Mouse (Mus musculus) hindbrain, embryonic 12.5 days (tissue): ENCODE measurements around the gene Fbxl7. TPM values are rescaled to one million over a fixed set of nuclear protein-coding genes. Genes with fewer than 3 reads are reported as not detected.

Source experiments
- ATAC-seq: fragments of 200-750 bp; cut with Nextera tagmentation; 2 replicates; pipeline ENCODE4 v1.8.0; 2017; ENCODE audit warnings: moderate TSS enrichment; ENCODE audit not compliant: low FRiP score
- H3K27ac ChIP-seq: fragments of 300-500 bp; sonication (generic); 2 replicates; pipeline ENCODE4 v1.5.1; 2016; ENCODE audit warnings: mild to moderate bottlenecking
- H3K27me3 ChIP-seq: fragments of 300-500 bp; sonication (generic); 2 replicates; pipeline ENCODE4 v1.6.1; 2016; ENCODE audit warnings: mild to moderate bottlenecking
- H3K36me3 ChIP-seq: fragments of 300-500 bp; sonication (generic); 2 replicates; pipeline ENCODE4 v1.6.1; 2016; ENCODE audit warnings: mild to moderate bottlenecking
- H3K4me1 ChIP-seq: fragments of 300-500 bp; sonication (generic); 2 replicates; pipeline ENCODE4 v1.6.1; 2016
- H3K4me2 ChIP-seq: fragments of 300-500 bp; sonication (generic); replicated peaks from 2 replicates; pipeline ENCODE4 v1.6.1; 2016; ENCODE audit warnings: mild to moderate bottlenecking
- H3K4me3 ChIP-seq: fragments of 300-500 bp; sonication (generic); 2 replicates; pipeline ENCODE4 v1.5.1; 2016; ENCODE audit warnings: mild to moderate bottlenecking
- H3K9ac ChIP-seq: fragments of 300-500 bp; sonication (generic); 2 replicates; pipeline ENCODE4 v1.6.1; 2016; ENCODE audit warnings: mild to moderate bottlenecking, moderate library complexity
- H3K9me3 ChIP-seq: fragments of 300-500 bp; sonication (generic); replicated peaks from 2 replicates; pipeline ENCODE4 v1.6.1; 2016; ENCODE audit warnings: mild to moderate bottlenecking
- WGBS: fragments of 180-500 bp; shearing (Covaris S2); methylation state at CpG from one replicate; pipeline ENCODE4 v1.1.7; 2016; 5-methylcytosine and 5-hydroxymethylcytosine counted together
- polyA plus RNA-seq: library from polyadenylated mRNA; unstranded; fragments of >200 nt; fragmentation: Nextera tagmentation; extraction: Ambion mirVana; gene quantifications from 2 replicates; pipeline ENCODE4 v1.2.1, GENCODE M21; 2016

Gene Fbxl7
- polyA plus RNA-seq, 1 experiment from 2014 or later, result 26.4 TPM

DNA sequence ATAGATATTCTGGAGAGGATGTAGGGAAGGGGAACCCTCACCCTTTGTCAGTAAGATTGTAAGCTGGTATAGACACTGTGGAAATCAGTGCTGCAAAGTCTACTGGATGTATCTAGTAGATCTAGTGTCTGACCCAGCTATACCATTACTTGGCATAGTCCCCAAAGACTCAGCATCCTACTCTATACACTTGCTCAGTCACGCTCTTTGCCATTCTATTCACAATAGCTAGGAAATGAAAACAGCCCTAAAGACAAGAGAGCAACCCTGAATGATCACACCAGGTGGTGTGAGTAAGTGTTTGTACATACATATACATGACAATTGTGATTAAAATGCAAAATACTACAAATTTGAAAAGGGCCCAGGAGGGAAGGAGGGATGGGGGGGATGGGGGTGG is 23.1 kb downstream of the Fbxl7 start:
- no peak overlapping the region for H3K27ac ChIP-seq
- 21% methylated on average over 1 of the region's 1 CpGs for WGBS
- no peaks in the 10 kb centered on the region for H3K9me3 ChIP-seq
- ATAC-seq, result peak; percentile 55
- H3K4me3 ChIP-seq, result no peak overlapping the region
- peaks cover 24% of the 10 kb centered on the region for H3K4me1 ChIP-seq
- no peak overlapping the region for H3K9ac ChIP-seq
- H3K4me2 ChIP-seq, result no peak overlapping the region
- H3K27me3 ChIP-seq, result no peaks in the 10 kb centered on the region
- H3K36me3 ChIP-seq, result no peaks in the 10 kb centered on the region

DNA sequence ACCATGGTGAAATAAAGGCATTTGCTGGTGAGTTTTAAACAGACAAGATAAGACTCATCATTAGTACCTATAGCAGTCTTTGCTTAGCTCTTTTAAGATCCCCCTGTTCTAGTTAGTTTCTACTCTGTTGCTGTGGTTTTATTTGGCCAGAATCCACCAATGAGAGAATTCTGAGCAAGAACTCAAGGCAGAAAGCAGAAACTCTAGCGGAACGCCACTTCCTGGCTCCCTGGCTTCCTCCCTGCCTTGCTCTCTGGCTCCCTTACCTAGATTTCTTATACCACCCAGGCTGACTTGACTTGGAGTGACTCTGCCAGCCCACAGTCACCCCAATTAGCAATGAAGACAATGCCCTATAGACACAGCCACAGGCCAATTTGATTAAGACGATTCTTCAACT is 26.2 kb downstream of the Fbxl7 start:
- 77% methylated on average over 3 of the region's 3 CpGs for WGBS

DNA sequence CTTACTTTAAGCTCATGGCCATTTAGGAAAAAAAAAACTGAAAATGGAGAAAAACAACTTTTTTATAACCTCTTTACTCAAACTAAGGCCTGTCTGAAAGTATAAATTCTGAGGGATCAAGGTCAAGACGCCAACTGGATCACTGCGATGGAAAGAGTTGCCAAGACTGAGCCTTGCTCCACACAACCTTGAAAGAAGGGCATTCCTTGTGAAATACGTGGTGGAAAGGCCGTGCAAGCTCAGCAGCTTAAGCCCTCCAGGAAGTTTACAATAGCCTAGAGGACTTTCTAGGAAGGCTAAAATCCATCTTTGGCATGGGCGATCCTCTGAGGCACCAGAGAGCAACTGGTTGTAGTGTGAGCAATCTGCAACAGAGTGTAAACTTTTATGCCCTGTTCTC is 27.9 kb downstream of the Fbxl7 start:
- WGBS, result 87% methylated on average over 5 of the region's 5 CpGs
- Histone ChIP-seq H3K36me3 (no peaks in the 10 kb centered on the region), H3K9ac (no peak overlapping the region), H3K4me3 (no peak overlapping the region), H3K9me3 (no peaks in the 10 kb centered on the region), H3K27ac (no peak overlapping the region), H3K27me3 (no peaks in the 10 kb centered on the region), H3K4me1 (peaks cover 2% of the 10 kb centered on the region; the same call in 1 of the 2 replicates), H3K4me2 (no peak overlapping the region)
- ATAC-seq, result no peak

More for the DNA sequence above, 26.2 kb downstream of the Fbxl7 start:
- Histone ChIP-seq H3K36me3 (no peaks in the 10 kb centered on the region), H3K4me1 (peaks cover 12% of the 10 kb centered on the region), H3K4me2 (no peak overlapping the region), H3K27me3 (no peaks in the 10 kb centered on the region), H3K9me3 (no peaks in the 10 kb centered on the region), H3K9ac (no peak overlapping the region), H3K27ac (no peak overlapping the region), H3K4me3 (no peak overlapping the region)
- ATAC-seq, result no peak

DNA sequence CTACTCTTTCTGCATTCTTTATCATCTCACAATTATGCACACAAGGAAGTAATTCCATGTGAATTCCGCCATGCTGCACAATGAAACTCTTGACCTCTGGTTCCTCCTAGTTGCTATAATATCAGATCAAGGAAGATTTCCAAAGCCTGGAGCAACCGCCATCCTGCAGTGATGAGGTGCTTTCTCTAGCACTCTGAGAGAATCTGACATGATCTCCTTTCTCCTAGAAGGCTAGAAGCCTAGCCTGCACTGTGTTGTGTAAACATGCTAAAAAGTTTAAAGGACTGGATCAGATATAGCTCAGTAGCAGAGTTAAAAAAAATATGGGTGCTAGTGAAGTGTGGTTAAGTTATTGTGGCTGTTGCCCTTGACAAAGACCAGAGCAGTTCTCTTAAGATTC is 33.2 kb downstream of the Fbxl7 start:
- Histone ChIP-seq H3K27ac (no peak overlapping the region), H3K9me3 (no peaks in the 10 kb centered on the region), H3K4me3 (no peak overlapping the region), H3K27me3 (no peaks in the 10 kb centered on the region), H3K36me3 (no peaks in the 10 kb centered on the region), H3K4me2 (no peak overlapping the region), H3K9ac (no peak overlapping the region), H3K4me1 (no peaks in the 10 kb centered on the region)
- no peak for ATAC-seq
- WGBS, result 84% methylated on average over 2 of the region's 2 CpGs

DNA sequence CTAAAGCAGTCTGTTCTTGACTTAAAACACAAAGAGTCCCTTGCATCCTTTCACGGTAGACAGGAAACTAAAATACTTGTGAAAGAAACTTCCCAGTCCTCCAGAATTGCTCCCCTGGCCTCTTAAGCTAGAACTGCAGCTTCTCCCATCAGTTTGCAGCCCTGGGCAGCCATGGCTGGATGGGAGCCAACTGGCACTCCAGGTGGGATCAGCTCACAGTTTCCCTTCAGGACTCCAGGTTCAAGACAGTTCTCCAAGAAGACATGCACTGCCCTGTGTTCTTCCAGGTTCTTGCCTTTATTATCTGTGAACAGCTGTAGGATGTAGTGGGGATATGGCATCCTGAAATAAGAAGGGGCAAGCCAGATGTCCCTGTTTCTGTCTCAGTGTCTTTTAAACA is 45.8 kb downstream of the Fbxl7 start:
- 60% methylated on average over 1 of the region's 1 CpGs for WGBS
- Histone ChIP-seq H3K36me3 (no peaks in the 10 kb centered on the region), H3K9me3 (no peaks in the 10 kb centered on the region), H3K9ac (no peak overlapping the region), H3K4me3 (no peak overlapping the region), H3K27ac (no peak overlapping the region), H3K27me3 (no peaks in the 10 kb centered on the region), H3K4me2 (no peak overlapping the region), H3K4me1 (no peaks in the 10 kb centered on the region; the same call in 1 of the 2 replicates)
- no peak for ATAC-seq

DNA sequence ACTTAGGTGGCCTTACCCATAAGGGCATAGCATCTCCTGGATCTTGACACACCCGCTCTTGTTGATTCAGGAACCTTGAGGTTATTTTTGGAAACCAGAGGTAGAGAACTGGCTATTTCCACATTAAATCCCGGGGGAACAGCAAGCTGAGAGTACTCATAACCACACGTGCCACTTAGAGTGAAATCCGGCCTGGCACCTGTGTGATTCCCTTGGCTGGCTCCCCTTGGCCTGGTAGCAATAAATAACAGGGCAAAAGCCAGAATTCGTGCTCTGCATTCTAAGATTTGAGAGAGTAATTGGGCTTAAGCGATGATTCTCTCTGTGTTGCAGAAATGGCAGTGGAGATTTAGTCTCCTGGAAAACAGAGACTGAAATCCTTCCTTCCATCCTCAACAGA is 53.2 kb downstream of the Fbxl7 start:
- WGBS, result 90% methylated on average over 6 of the region's 6 CpGs
- Histone ChIP-seq H3K4me1 (no peaks in the 10 kb centered on the region; the same call in 1 of the 2 replicates), H3K4me3 (no peak overlapping the region), H3K27me3 (no peaks in the 10 kb centered on the region), H3K4me2 (no peak overlapping the region), H3K36me3 (no peaks in the 10 kb centered on the region), H3K9me3 (no peaks in the 10 kb centered on the region), H3K9ac (no peak overlapping the region), H3K27ac (no peak overlapping the region)
- no peak for ATAC-seq

DNA sequence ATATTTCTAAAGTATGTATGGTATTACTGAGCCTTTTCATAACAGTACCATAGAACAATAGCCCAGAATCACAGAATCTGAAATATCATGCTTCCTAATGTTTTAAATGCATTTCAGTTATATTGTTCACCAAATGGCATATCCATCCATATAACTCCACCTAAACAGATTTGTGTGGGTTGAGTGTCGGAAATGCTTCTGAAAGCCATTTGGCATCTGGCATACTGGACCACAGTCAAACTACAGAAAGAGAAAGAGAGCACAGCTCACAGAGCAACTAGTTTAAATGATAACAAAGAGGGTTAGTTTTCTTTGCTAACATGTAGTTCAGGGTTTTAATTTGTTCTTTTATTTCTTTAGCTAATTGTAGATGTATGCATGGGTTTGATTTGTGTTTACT is 57.0 kb downstream of the Fbxl7 start:
- no peak overlapping the region for H3K4me2 ChIP-seq
- no peaks in the 10 kb centered on the region for H3K36me3 ChIP-seq
- ATAC-seq, result no peak
- no peaks in the 10 kb centered on the region for H3K27me3 ChIP-seq
- H3K27ac ChIP-seq, result no peak overlapping the region
- H3K4me3 ChIP-seq, result no peak overlapping the region
- H3K9me3 ChIP-seq, result no peaks in the 10 kb centered on the region
- no peak overlapping the region for H3K9ac ChIP-seq
- no peaks in the 10 kb centered on the region for H3K4me1 ChIP-seq
- WGBS, result 93% methylated on average over 1 of the region's 1 CpGs

DNA sequence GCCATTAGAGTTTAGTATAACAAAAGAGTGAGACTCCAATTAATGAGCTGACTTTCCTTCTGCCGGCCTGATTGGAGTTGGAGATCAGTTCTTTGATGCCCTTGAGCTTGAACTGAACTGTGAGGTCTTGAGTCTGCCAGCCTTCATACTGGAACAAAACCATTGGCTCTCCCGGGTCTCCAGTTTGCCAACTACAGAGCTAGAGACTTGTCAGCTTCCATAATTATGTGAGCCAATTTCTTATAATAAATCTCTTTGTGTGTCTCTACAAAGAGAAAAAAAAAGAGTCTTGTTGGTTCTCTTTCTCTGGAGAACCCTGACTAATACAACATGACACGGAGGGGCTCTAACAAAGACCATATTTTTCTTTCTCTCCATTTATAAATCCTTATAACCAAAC is 58.2 kb downstream of the Fbxl7 start:
- H3K4me2 ChIP-seq, result no peak overlapping the region
- H3K27me3 ChIP-seq, result no peaks in the 10 kb centered on the region
- ATAC-seq, result no peak
- no peak overlapping the region for H3K27ac ChIP-seq
- no peaks in the 10 kb centered on the region for H3K4me1 ChIP-seq
- H3K36me3 ChIP-seq, result no peaks in the 10 kb centered on the region
- no peaks in the 10 kb centered on the region for H3K9me3 ChIP-seq
- WGBS, result 68% methylated on average over 3 of the region's 3 CpGs
- H3K4me3 ChIP-seq, result no peak overlapping the region
- H3K9ac ChIP-seq, result no peak overlapping the region

DNA sequence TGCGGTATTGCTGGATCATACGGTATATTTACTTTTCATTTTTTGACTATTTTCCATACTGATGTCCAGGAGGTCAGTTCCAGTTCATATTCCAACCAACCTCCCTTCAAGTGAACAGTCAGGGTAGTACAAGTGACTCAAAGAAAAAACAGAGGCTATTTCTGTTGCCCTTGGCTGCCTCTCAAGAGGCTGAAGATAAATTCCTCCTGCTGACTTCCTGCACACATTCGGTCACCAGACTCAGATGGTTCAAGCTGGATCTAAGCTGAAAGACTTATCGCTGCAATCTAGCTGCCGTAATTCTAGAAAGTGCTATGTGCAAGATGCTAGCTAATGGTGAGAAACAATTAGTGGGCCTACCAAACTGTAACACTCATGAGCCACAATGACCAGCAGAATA is 61.0 kb downstream of the Fbxl7 start:
- Histone ChIP-seq H3K36me3 (no peaks in the 10 kb centered on the region), H3K9me3 (no peaks in the 10 kb centered on the region), H3K4me1 (no peaks in the 10 kb centered on the region), H3K4me2 (no peak overlapping the region), H3K27me3 (no peaks in the 10 kb centered on the region), H3K9ac (no peak overlapping the region), H3K27ac (no peak overlapping the region), H3K4me3 (no peak overlapping the region)
- 89% methylated on average over 5 of the region's 5 CpGs for WGBS
- no peak for ATAC-seq

DNA sequence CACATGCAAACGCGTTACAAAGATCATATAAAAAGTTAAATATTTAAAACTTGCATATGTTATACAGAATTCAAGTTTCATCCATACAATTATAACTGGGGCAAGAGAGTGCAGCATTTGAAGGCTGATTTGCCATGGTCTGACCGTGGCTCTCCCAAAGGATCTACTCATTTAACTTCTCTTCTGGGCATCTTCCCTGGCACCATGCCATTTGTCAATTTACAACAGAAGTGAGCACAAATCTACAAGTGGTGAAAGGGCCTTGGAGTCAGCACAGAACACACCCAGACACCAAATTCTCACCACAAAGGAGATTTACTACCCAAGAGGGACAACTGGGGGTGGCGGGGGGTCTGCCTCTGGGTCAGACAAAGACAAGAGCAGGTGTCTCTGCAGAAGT is 64.2 kb downstream of the Fbxl7 start:
- no peak for ATAC-seq
- Histone ChIP-seq H3K27me3 (no peaks in the 10 kb centered on the region), H3K9ac (no peak overlapping the region), H3K4me2 (no peak overlapping the region), H3K9me3 (no peaks in the 10 kb centered on the region), H3K4me1 (no peaks in the 10 kb centered on the region), H3K4me3 (no peak overlapping the region), H3K36me3 (no peaks in the 10 kb centered on the region), H3K27ac (no peak overlapping the region)
- 87% methylated on average over 4 of the region's 4 CpGs for WGBS

DNA sequence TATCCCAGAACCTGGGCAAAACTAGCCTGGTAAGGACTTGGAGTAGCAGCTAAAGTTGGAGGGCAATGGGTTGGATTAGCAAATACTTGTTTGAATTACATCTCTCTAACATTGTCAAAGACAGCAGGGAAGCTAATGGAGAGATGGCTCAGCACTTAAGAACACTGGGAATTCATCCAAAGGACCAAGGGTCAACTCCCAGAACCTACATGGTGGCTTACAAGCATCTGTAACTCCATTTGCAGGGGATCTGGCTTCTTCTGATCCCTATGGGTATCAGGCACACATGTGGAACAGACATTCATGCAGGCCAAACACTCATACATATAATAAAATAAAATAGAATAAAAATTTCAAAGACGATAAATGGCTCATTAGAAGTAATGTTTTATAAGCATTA is 78.4 kb downstream of the Fbxl7 start:
- no peak overlapping the region for H3K9ac ChIP-seq
- H3K4me1 ChIP-seq, result no peaks in the 10 kb centered on the region; the same call in 1 of the 2 replicates
- no peak overlapping the region for H3K27ac ChIP-seq
- WGBS, result 94% methylated on average over 1 of the region's 1 CpGs
- no peak overlapping the region for H3K4me2 ChIP-seq
- ATAC-seq, result no peak
- no peak overlapping the region for H3K4me3 ChIP-seq
- no peaks in the 10 kb centered on the region for H3K9me3 ChIP-seq
- no peaks in the 10 kb centered on the region for H3K36me3 ChIP-seq
- no peaks in the 10 kb centered on the region for H3K27me3 ChIP-seq

DNA sequence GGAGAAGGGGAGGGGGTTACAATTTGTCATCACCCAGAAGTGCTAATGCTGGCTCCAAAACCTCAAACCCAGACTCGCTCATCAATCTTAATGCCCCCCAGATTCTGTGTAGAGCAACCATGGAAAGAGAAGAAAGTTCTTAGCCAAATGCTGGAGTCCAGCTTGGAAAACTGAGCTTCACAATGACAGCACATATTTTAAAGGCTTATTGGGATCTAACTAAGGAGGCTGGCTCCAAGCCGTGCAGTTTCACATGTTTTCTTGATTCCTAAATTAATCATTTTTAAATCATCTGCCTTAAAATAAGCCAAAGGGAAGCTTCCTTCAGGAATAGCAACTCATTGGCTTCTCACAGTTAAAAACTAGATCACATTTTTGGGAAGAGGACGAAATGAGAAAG is 82.5 kb downstream of the Fbxl7 start:
- no peak overlapping the region for H3K4me3 ChIP-seq
- no peak for ATAC-seq
- no peaks in the 10 kb centered on the region; the same call in 1 of the 2 replicates for H3K4me1 ChIP-seq
- no peaks in the 10 kb centered on the region for H3K36me3 ChIP-seq
- no peak overlapping the region for H3K4me2 ChIP-seq
- H3K9me3 ChIP-seq, result no peaks in the 10 kb centered on the region
- WGBS, result 87% methylated on average over 3 of the region's 3 CpGs
- H3K27ac ChIP-seq, result no peak overlapping the region
- no peaks in the 10 kb centered on the region for H3K27me3 ChIP-seq
- no peak overlapping the region for H3K9ac ChIP-seq

DNA sequence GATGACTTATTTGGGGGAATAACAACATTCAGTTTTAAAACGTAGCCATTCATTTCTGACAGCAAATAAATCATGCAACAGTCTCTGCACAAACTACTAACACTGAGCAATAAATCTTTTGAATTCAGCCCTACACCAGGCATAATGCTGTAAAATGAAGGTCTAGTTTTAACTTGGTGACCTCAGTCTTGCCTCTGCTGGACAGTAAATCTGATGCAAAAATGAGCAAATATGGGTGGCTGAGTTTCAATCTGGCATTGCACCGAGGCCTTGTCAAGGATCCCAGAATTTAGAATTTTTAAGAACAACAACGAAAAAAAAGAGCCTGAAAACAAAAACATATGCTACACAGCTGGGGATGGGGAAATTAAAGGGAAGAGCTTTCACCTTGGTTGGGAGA is 85.8 kb downstream of the Fbxl7 start:
- WGBS, result 86% methylated on average over 3 of the region's 3 CpGs
- ATAC-seq, result no peak
- no peaks in the 10 kb centered on the region for H3K9me3 ChIP-seq
- H3K27ac ChIP-seq, result no peak overlapping the region
- H3K4me1 ChIP-seq, result no peaks in the 10 kb centered on the region
- no peak overlapping the region for H3K4me3 ChIP-seq
- H3K36me3 ChIP-seq, result no peaks in the 10 kb centered on the region
- H3K27me3 ChIP-seq, result no peaks in the 10 kb centered on the region
- no peak overlapping the region for H3K9ac ChIP-seq
- no peak overlapping the region for H3K4me2 ChIP-seq

DNA sequence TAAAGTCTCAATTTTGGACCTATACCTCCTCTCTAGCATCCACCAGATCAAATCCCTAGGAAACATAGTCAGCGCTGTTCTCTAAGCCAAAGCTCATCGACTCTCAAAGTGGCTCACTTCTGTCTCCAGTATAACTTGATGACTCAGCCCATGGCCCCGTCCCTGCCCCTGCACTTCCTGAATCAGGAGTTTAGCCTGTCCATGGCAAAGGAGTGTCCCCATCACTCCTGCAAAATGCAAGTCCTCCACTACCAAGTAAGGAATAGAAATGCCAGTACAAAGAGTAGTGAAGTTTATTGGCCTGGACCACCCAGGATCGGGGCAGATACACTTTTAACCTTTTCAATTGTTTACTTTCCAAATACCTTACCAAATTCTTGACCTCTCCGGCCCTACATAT is 91.3 kb downstream of the Fbxl7 start:
- Histone ChIP-seq H3K36me3 (no peaks in the 10 kb centered on the region), H3K4me3 (no peak overlapping the region), H3K27me3 (no peaks in the 10 kb centered on the region), H3K9me3 (no peaks in the 10 kb centered on the region), H3K27ac (no peak overlapping the region), H3K4me1 (no peaks in the 10 kb centered on the region), H3K4me2 (no peak overlapping the region), H3K9ac (no peak overlapping the region)
- 65% methylated on average over 5 of the region's 5 CpGs for WGBS
- ATAC-seq, result no peak
